Comparison of ENCODE assay signal across 13 mouse cellular contexts in the genomic region with DNA sequence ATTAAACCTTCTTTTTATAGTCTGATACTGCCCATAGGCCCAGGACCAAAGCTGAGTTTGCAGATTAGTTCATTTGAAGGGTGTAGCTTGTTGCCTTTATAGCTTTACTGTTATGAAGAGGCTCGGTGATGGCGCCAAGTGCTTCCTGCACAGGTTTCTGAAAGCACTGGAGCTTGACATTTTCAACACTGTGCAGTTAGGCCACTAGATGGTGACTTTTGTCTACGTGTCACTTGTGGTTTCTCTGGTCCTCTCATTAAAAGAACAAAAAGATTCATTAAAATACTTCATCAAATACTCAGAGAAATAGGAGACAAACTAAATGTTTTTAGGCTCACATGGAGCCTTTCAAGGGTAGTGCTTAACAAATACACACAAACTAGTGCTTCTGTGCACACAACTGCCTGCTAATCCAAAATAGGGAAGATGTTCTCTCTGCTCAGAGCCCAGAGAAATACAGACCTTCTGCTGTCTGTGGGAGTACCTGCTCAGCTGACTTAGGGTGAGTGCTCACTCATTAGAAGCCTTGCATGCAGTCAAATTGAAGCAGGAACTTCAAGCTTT. TPM values are rescaled to one million over a fixed set of nuclear protein-coding genes. Genes with fewer than 3 reads are reported as not detected.
DNase-seq lines count a peak whose midpoint lies in the region; ATAC-seq and TF ChIP-seq lines count a peak whose summit lies in the region.
"Had no signal": no experiment of that assay in that cellular context is flagged by ENCODE, and none has a peak within 500 bp of the region (broad histone marks: within the 10 kb centered on the region; RNA-seq: fewer than 3 reads in every experiment).

No protein-coding gene starts in this region.

- no peaks in the 10 kb centered on the region for H3K9me3 ChIP-seq in heart, embryonic 11.5 days (replicated peaks; ENCODE audit: control insufficient read depth, low read length)
- no peaks in the 10 kb centered on the region for H3K9me3 ChIP-seq in liver, postnatal 0 days (ENCODE audit: low read length)
- H3K9me3 ChIP-seq in liver, embryonic 11.5 days (ENCODE audit: control insufficient read depth, low read length), result no peaks in the 10 kb centered on the region
- no peaks in the 10 kb centered on the region for H3K9me3 ChIP-seq in CH12.LX (replicated peaks; ENCODE audit: low read length)
- no peaks in the 10 kb centered on the region for H3K9me3 ChIP-seq in hindbrain, embryonic 14.5 days (ENCODE audit: control insufficient read depth, low read length)
- H3K9me3 ChIP-seq: G1E; neural tube, embryonic 12.5 days had no signal

- TF ChIP-seq RAD21 in CH12.LX (IDR thresholded peaks at IDR 0.05; ENCODE audit: low read depth, low read length), result peak; percentile 100

- H3K79me2 ChIP-seq in heart, adult 2 months (replicated peaks; ENCODE audit: control insufficient read depth, insufficient read depth, low read length), result no peaks in the 10 kb centered on the region
- H3K79me2 ChIP-seq in CH12.LX (replicated peaks; ENCODE audit: control insufficient read depth, extremely low read depth, insufficient read depth, poor library complexity, severe bottlenecking), result no peaks in the 10 kb centered on the region

- intact Hi-C loops in heart, adult 2 months (cut with DNase I), result no loop called here

- TF ChIP-seq CTCF in heart, adult 2 months (IDR thresholded peaks at IDR 0.05), result peak; percentile 48
- peak; percentile 49 for TF ChIP-seq CTCF in liver, postnatal 0 days (IDR thresholded peaks at IDR 0.05; ENCODE audit: low read depth)
- TF ChIP-seq CTCF in CH12.LX (conservative IDR thresholded peaks at IDR 0.05 in 1 of 2, IDR thresholded peaks at IDR 0.05 in 1 of 2; ENCODE audit: low read depth in 2 of 2, low read length in 2 of 2), result peak; percentile 40 to 98; a peak in 3 of 4 replicates

- H3K4me2 ChIP-seq in heart, embryonic 11.5 days, result no peak overlapping the region
- no peak overlapping the region for H3K4me2 ChIP-seq in liver, postnatal 0 days (ENCODE audit: low read depth, low read length)
- no peak overlapping the region for H3K4me2 ChIP-seq in liver, embryonic 11.5 days
- H3K4me2 ChIP-seq in CH12.LX (ENCODE audit: insufficient read depth, low read depth, poor library complexity, severe bottlenecking), result peak overlapping the region; percentile 54; the same call in 1 of the 2 replicates
- H3K4me2 ChIP-seq in hindbrain, embryonic 14.5 days (replicated peaks), result no peak overlapping the region
- H3K4me2 ChIP-seq: neural tube, embryonic 12.5 days had no signal

- no peak for DNase-seq in heart, adult 2 months
- DNase-seq in liver, postnatal 0 days, result no peak
- no peak for DNase-seq in liver, embryonic 11.5 days (ENCODE audit: low spot score)
- DNase-seq in CH12.LX (ENCODE audit: extremely low read depth), result peak; percentile 90
- DNase-seq in induced T-regulatory cell, adult 2 months (ENCODE audit: low read depth), result peak; percentile 38
- DNase-seq in hindbrain, embryonic 14.5 days (ENCODE audit: low spot score), result no peak
- DNase-seq: adrenal gland, postnatal 10 days; cerebellum, adult 8-10 months; thymus, adult 2 months had no signal

- 44% methylated on average over 3 of the region's 3 CpGs for WGBS in heart, adult 2 months
- WGBS in heart, embryonic 11.5 days (ENCODE audit: insufficient replicate concordance), result 72% methylated on average over 3 of the region's 3 CpGs
- WGBS in liver, postnatal 0 days (ENCODE audit: insufficient replicate concordance), result 27% methylated on average over 3 of the region's 3 CpGs
- WGBS in liver, embryonic 11.5 days, result 56% methylated on average over 3 of the region's 3 CpGs
- WGBS in hindbrain, embryonic 14.5 days, result 76% methylated on average over 3 of the region's 3 CpGs

- no peaks in the 10 kb centered on the region for H3K36me3 ChIP-seq in heart, adult 2 months (ENCODE audit: control insufficient read depth, insufficient read depth, low read length)
- no peaks in the 10 kb centered on the region for H3K36me3 ChIP-seq in heart, embryonic 11.5 days (ENCODE audit: control insufficient read depth, insufficient read depth, low read length)
- H3K36me3 ChIP-seq in liver, postnatal 0 days (replicated peaks; ENCODE audit: insufficient read depth, low read length), result no peaks in the 10 kb centered on the region
- H3K36me3 ChIP-seq in liver, embryonic 11.5 days (ENCODE audit: control insufficient read depth, insufficient read depth, low read length), result no peaks in the 10 kb centered on the region
- H3K36me3 ChIP-seq in CH12.LX (replicated peaks in 1 of 2; ENCODE audit: control insufficient read depth in 1 of 2, insufficient read depth in 1 of 2, low read length in 1 of 2), result no peaks in the 10 kb centered on the region
- H3K36me3 ChIP-seq in hindbrain, embryonic 14.5 days (replicated peaks; ENCODE audit: control insufficient read depth, insufficient read depth), result no peaks in the 10 kb centered on the region
- H3K36me3 ChIP-seq: G1E; neural tube, embryonic 12.5 days had no signal

- TF ChIP-seq POLR2A in heart, adult 2 months (IDR thresholded peaks at IDR 0.05; ENCODE audit: insufficient read depth, low read depth, low read length), result no peak
- TF ChIP-seq POLR2A in CH12.LX (IDR thresholded peaks at IDR 0.05; ENCODE audit: low read depth, low read length), result peak; percentile 5; the same call in 1 of the 2 replicates

- no peak overlapping the region for H3K4me3 ChIP-seq in heart, adult 2 months
- no peak overlapping the region for H3K4me3 ChIP-seq in heart, embryonic 11.5 days (ENCODE audit: low read depth, low read length)
- H3K4me3 ChIP-seq in liver, postnatal 0 days (ENCODE audit: low read depth, low read length), result no peak overlapping the region
- no peak overlapping the region for H3K4me3 ChIP-seq in liver, embryonic 11.5 days (ENCODE audit: low read depth, low read length)
- H3K4me3 ChIP-seq in CH12.LX (replicated peaks in 1 of 3; ENCODE audit: low read depth in 2 of 3, low read length in 2 of 3, poor library complexity in 1 of 3), result no peak overlapping the region
- no peak overlapping the region for H3K4me3 ChIP-seq in hindbrain, embryonic 14.5 days (replicated peaks; ENCODE audit: low read length)
- H3K4me3 ChIP-seq: neural tube, embryonic 12.5 days had no signal

- dilution Hi-C loops in CH12.LX (cut with MboI; ENCODE audit: extremely low pct_ligation_motif_present, extremely low pct_unique_long_range_greater_than_20kb, low sequenced_read_pairs), result no loop called here

- no peaks in the 10 kb centered on the region for H3K27me3 ChIP-seq in heart, adult 2 months (ENCODE audit: control insufficient read depth, insufficient read depth, low read length)
- H3K27me3 ChIP-seq in heart, embryonic 11.5 days (ENCODE audit: control insufficient read depth, insufficient read depth, low read length), result peaks cover 5% of the 10 kb centered on the region; the same call in 1 of the 2 replicates
- H3K27me3 ChIP-seq in liver, postnatal 0 days (ENCODE audit: insufficient read depth, low read length), result no peaks in the 10 kb centered on the region
- peaks cover 18% of the 10 kb centered on the region for H3K27me3 ChIP-seq in liver, embryonic 11.5 days (replicated peaks; ENCODE audit: control insufficient read depth, insufficient read depth, low read length)
- no peaks in the 10 kb centered on the region for H3K27me3 ChIP-seq in CH12.LX (replicated peaks)
- no peaks in the 10 kb centered on the region for H3K27me3 ChIP-seq in hindbrain, embryonic 14.5 days (ENCODE audit: control insufficient read depth, insufficient read depth, low read length)
- H3K27me3 ChIP-seq: neural tube, embryonic 12.5 days had no signal

- H3K9ac ChIP-seq in heart, adult 2 months (ENCODE audit: low read depth, low read length), result no peak overlapping the region
- no peak overlapping the region for H3K9ac ChIP-seq in heart, embryonic 11.5 days (ENCODE audit: low read depth, low read length)
- H3K9ac ChIP-seq in liver, postnatal 0 days (replicated peaks), result no peak overlapping the region
- no peak overlapping the region for H3K9ac ChIP-seq in liver, embryonic 11.5 days (ENCODE audit: low read depth, low read length)
- no peak overlapping the region; the same call in 1 of the 2 replicates for H3K9ac ChIP-seq in CH12.LX (ENCODE audit: insufficient read depth, low read depth)
- H3K9ac ChIP-seq in hindbrain, embryonic 14.5 days, result no peak overlapping the region
- H3K9ac ChIP-seq: neural tube, embryonic 12.5 days had no signal

- no peaks in the 10 kb centered on the region for H3K4me1 ChIP-seq in heart, adult 2 months (ENCODE audit: control insufficient read depth, insufficient read depth, low read length)
- 0 out of 2 replicates have a peak, but pooled peaks cover 3% of the 10 kb centered on the region for H3K4me1 ChIP-seq in heart, embryonic 11.5 days (ENCODE audit: control insufficient read depth, insufficient read depth, low read length)
- no peaks in the 10 kb centered on the region for H3K4me1 ChIP-seq in liver, postnatal 0 days (ENCODE audit: insufficient read depth)
- H3K4me1 ChIP-seq in liver, embryonic 11.5 days (replicated peaks; ENCODE audit: control insufficient read depth, insufficient read depth, low read length), result no peaks in the 10 kb centered on the region
- H3K4me1 ChIP-seq in CH12.LX (ENCODE audit: control insufficient read depth in 1 of 2, insufficient read depth in 2 of 2), result peaks cover 31 to 78% of the 10 kb centered on the region in 2 experiments
- no peaks in the 10 kb centered on the region for H3K4me1 ChIP-seq in hindbrain, embryonic 14.5 days (replicated peaks; ENCODE audit: control insufficient read depth, insufficient read depth, low read length)
- H3K4me1 ChIP-seq: neural tube, embryonic 12.5 days had no signal

- TF ChIP-seq EP300 in heart, adult 2 months (IDR thresholded peaks at IDR 0.05; ENCODE audit: insufficient read depth, low read depth, low read length), result no peak
- TF ChIP-seq EP300 in liver, postnatal 0 days (IDR thresholded peaks at IDR 0.05; ENCODE audit: low read depth), result no peak
- TF ChIP-seq EP300 in CH12.LX (IDR thresholded peaks at IDR 0.05; ENCODE audit: low read length), result peak; percentile 66

- no peak for ATAC-seq in heart, embryonic 11.5 days (replicated peaks; ENCODE audit: insufficient number of reproducible peaks, low FRiP score, low TSS enrichment)
- no peak for ATAC-seq in liver, postnatal 0 days
- ATAC-seq in liver, embryonic 11.5 days (replicated peaks; ENCODE audit: low FRiP score), result no peak
- ATAC-seq in hindbrain, embryonic 14.5 days (ENCODE audit: low FRiP score), result no peak; the same call in 1 of the 2 replicates
- no peak for ATAC-seq in monocyte, adult 5-6 weeks (replicated peaks; ENCODE audit: insufficient number of reproducible peaks, low FRiP score, low TSS enrichment, poor library complexity, severe bottlenecking)

- in situ Hi-C loops in CH12.LX (cut with MboI; ENCODE audit: low pct_ligation_motif_present, low pct_unique_long_range_greater_than_20kb, low sequenced_read_pairs), result loop anchor here (5.0 kb wide), 1 partner anchor 72 kb away; no protein-coding TSS in a partner anchor

- H3K27ac ChIP-seq in heart, adult 2 months, result no peak overlapping the region
- H3K27ac ChIP-seq in heart, embryonic 11.5 days (ENCODE audit: low read depth, low read length), result no peak overlapping the region
- no peak overlapping the region for H3K27ac ChIP-seq in liver, postnatal 0 days (ENCODE audit: low read depth)
- no peak overlapping the region for H3K27ac ChIP-seq in liver, embryonic 11.5 days (ENCODE audit: low read depth, low read length)
- no peak overlapping the region for H3K27ac ChIP-seq in CH12.LX (ENCODE audit: insufficient read depth, low read depth)
- no peak overlapping the region for H3K27ac ChIP-seq in hindbrain, embryonic 14.5 days
- H3K27ac ChIP-seq: neural tube, embryonic 12.5 days had no signal

RNA-seq across cellular contexts. Expression of a gene that starts 30.2 kb away (rescaled TPM):
- total RNA-seq in heart, adult 2 months (2021), result not detected
- 0.06 and 0.86 TPM in 2 replicates for polyA plus RNA-seq in heart, adult 2 months (2012; rRNA removed)
- 0.25 TPM in 1 of 2 replicates, not detected in the other for polyA plus RNA-seq in heart, embryonic 11.5 days (2014; fragmentation: Nextera tagmentation; extraction: Ambion mirVana)
- 0.19 and 0.30 TPM in 2 replicates for polyA plus RNA-seq in liver, postnatal 0 days (2015; fragmentation: Nextera tagmentation; extraction: Ambion mirVana)
- 0.05 TPM in 1 of 2 replicates, not detected in the other for polyA plus RNA-seq in liver, embryonic 11.5 days (2014; fragmentation: Nextera tagmentation; extraction: Ambion mirVana)
- total RNA-seq in CH12.LX (2012; rRNA removed) (0.34 and 0.76 TPM in 2 replicates), CH12.LX (2014; rRNA removed) (0.34 and 0.80 TPM in 2 replicates)
- 0.81 and 1.1 TPM in 2 replicates for polyA plus RNA-seq in CH12.LX (2012; ENCODE audit: insufficient read length, low read depth)
- 0.19 and 0.48 TPM in 2 replicates for polyA plus RNA-seq in hindbrain, embryonic 14.5 days (2014; fragmentation: Nextera tagmentation; extraction: Ambion mirVana)
- total RNA-seq in monocyte, adult 5-6 weeks (2017), result 2.0 to 2.3 TPM in 2 of 3 replicates, not detected in the other
- polyA plus RNA-seq: G1E; neural tube, embryonic 12.5 days had no signal

RNA-seq across cellular contexts. Expression of a gene that starts 58.1 kb away (rescaled TPM):
- total RNA-seq in heart, adult 2 months (2021), result 1 to 10 TPM; 1.1 to 1.4 TPM
- 1.00 and 1.9 TPM in 2 replicates for polyA plus RNA-seq in heart, adult 2 months (2012; rRNA removed)
- 0.59 TPM in 1 of 2 replicates, not detected in the other for polyA plus RNA-seq in heart, embryonic 11.5 days (2014; fragmentation: Nextera tagmentation; extraction: Ambion mirVana)
- 7.7 and 9.3 TPM in 2 replicates for polyA plus RNA-seq in liver, postnatal 0 days (2015; fragmentation: Nextera tagmentation; extraction: Ambion mirVana)
- polyA plus RNA-seq in liver, embryonic 11.5 days (2014; fragmentation: Nextera tagmentation; extraction: Ambion mirVana), result 4.5 and 4.6 TPM in 2 replicates
- total RNA-seq in CH12.LX (2012; rRNA removed) (60.0 and 113 TPM in 2 replicates), CH12.LX (2014; rRNA removed) (191 and 196 TPM in 2 replicates)
- 91.9 and 102 TPM in 2 replicates for polyA plus RNA-seq in CH12.LX (2012; ENCODE audit: insufficient read length, low read depth)
- polyA plus RNA-seq in hindbrain, embryonic 14.5 days (2014; fragmentation: Nextera tagmentation; extraction: Ambion mirVana), result 2.0 and 3.1 TPM in 2 replicates
- total RNA-seq in monocyte, adult 5-6 weeks (2017), result 63.3 to 72.4 TPM (median 72.1 TPM) in 3 replicates
- total RNA-seq: G1E had no signal
- polyA plus RNA-seq: G1E had no signal

Comparison
In these comparisons a context has a peak if more than half of its experiments do, and no peak if none do; other contexts are left out.
1. DNase-seq: peak in CH12.LX (single experiment) and induced T-regulatory cell, adult 2 months (single experiment); none in heart, adult 2 months (0 of 2), liver, postnatal 0 days (single experiment), liver, embryonic 11.5 days (single experiment) and hindbrain, embryonic 14.5 days (single experiment).
2. Peak in every context shown above with its lines, with median percentiles within 50 percentile points of each other: CTCF ChIP-seq.